Mouse (Mus musculus) CH12.LX (cell line): ENCODE measurements around the gene Gm17018. TPM values are rescaled to one million over a fixed set of nuclear protein-coding genes. Genes with fewer than 3 reads are reported as not detected.
"Not testable (repeated sequence)": the region's sequence is repeated elsewhere in the genome, so short reads cannot be mapped to it uniquely, and the experiment has no call there.

Experiments
- DNase-seq: peaks from one replicate; pipeline ENCODE4 v3.0.0-alpha.2; 2013; ENCODE audit errors: extremely low read depth
- H3K27ac ChIP-seq: 2 replicates; pipeline ENCODE4 v1.5.1; 2012; ENCODE audit warnings: low read depth, mild to moderate bottlenecking, control low read depth, moderate library complexity; ENCODE audit not compliant: insufficient read depth
- H3K27me3 ChIP-seq: replicated peaks from 2 replicates; pipeline ENCODE3; 2012; ENCODE audit warnings: inconsistent platforms
- H3K36me3 ChIP-seq, 2 experiments: replicated peaks in 1 of 2; 2 replicates each; pipeline versions ENCODE3 to v1.6.1; 2012; ENCODE audit warnings: inconsistent platforms in 1 of 2, low read length in 1 of 2, mild to moderate bottlenecking in 1 of 2, mixed read lengths in 1 of 2, moderate library complexity in 1 of 2; ENCODE audit not compliant: control insufficient read depth in 1 of 2, insufficient read depth in 1 of 2
- H3K4me1 ChIP-seq, 2 experiments: 2 replicates each; pipeline ENCODE4 v1.6.1; 2012; ENCODE audit warnings: inconsistent platforms in 1 of 2, moderate library complexity in 1 of 2; ENCODE audit not compliant: insufficient read depth in 2 of 2, control insufficient read depth in 1 of 2
- H3K4me2 ChIP-seq: 2 replicates; pipeline ENCODE4 v1.6.1; 2012; ENCODE audit warnings: low read depth, mild to moderate bottlenecking, control low read depth; ENCODE audit not compliant: poor library complexity, insufficient read depth, severe bottlenecking
- H3K4me3 ChIP-seq, 3 experiments: fragments of 150-350 bp in 1 of 3; sonication (generic) in 1 of 3; replicated peaks in 1 of 3; 2 replicates each; pipeline versions ENCODE3 to v1.5.1; 2011 to 2012; ENCODE audit warnings: low read depth in 2 of 3, low read length in 2 of 3, mild to moderate bottlenecking in 2 of 3, moderate library complexity in 2 of 3, control low read depth in 1 of 3, improper control_type of control experiment in 1 of 3, inconsistent platforms in 1 of 3, mixed read lengths in 1 of 3; ENCODE audit not compliant: poor library complexity in 1 of 3
- H3K79me2 ChIP-seq: replicated peaks from 2 replicates; pipeline ENCODE4 v1.6.1; 2012; ENCODE audit warnings: mild to moderate bottlenecking, moderate library complexity; ENCODE audit not compliant: control insufficient read depth, poor library complexity, insufficient read depth, severe bottlenecking; ENCODE audit errors: extremely low read depth
- H3K9ac ChIP-seq: 2 replicates; pipeline ENCODE4 v1.6.1; 2012; ENCODE audit warnings: low read depth, mild to moderate bottlenecking, control low read depth, moderate library complexity; ENCODE audit not compliant: insufficient read depth
- H3K9me3 ChIP-seq: replicated peaks from 2 replicates; pipeline ENCODE3; 2012; ENCODE audit warnings: low read length, inconsistent platforms, mixed read lengths
- BHLHE40 ChIP-seq: IDR thresholded peaks from 2 replicates; pipeline ENCODE4 v1.6.1; 2011; ENCODE audit warnings: mild to moderate bottlenecking, low read depth, low read length, improper control_type of control experiment
- CHD1 ChIP-seq: IDR thresholded peaks from 2 replicates; pipeline ENCODE4 v1.6.1; 2012; ENCODE audit warnings: low read depth, low read length, improper control_type of control experiment, inconsistent platforms
- CTCF ChIP-seq, 2 experiments: IDR thresholded peaks in 1 of 2; conservative IDR thresholded peaks in 1 of 2; 2 replicates each; pipeline ENCODE4 v1.5.1; 2011 to 2012; ENCODE audit warnings: low read depth in 2 of 2, low read length in 2 of 2, improper control_type of control experiment in 1 of 2, inconsistent platforms in 1 of 2, mild to moderate bottlenecking in 1 of 2, moderate library complexity in 1 of 2
- E2F4 ChIP-seq: IDR thresholded peaks from 2 replicates; pipeline ENCODE4 v1.6.1; 2011; ENCODE audit warnings: low read depth, low read length, improper control_type of control experiment; ENCODE audit not compliant: insufficient replicate concordance
- ELF1 ChIP-seq: IDR thresholded peaks from 2 replicates; pipeline ENCODE4 v1.6.1; 2014; ENCODE audit warnings: low read depth, mild to moderate bottlenecking, inconsistent platforms, low read length, improper control_type of control experiment
- ETS1 ChIP-seq: conservative IDR thresholded peaks from 2 replicates; pipeline ENCODE4 v1.6.1; 2012; ENCODE audit warnings: low read depth, mild to moderate bottlenecking, inconsistent platforms, low read length, improper control_type of control experiment, moderate library complexity
- JUN ChIP-seq: IDR thresholded peaks from 2 replicates; pipeline ENCODE4 v1.6.1; 2011; ENCODE audit warnings: low read depth, mild to moderate bottlenecking, low read length, improper control_type of control experiment, moderate library complexity; ENCODE audit not compliant: insufficient read depth
- JUND ChIP-seq: conservative IDR thresholded peaks from 2 replicates; pipeline ENCODE4 v1.6.1; 2011; ENCODE audit warnings: low read depth, low read length, improper control_type of control experiment
- MAFK ChIP-seq: IDR thresholded peaks from 2 replicates; pipeline ENCODE4 v1.6.1; 2011; ENCODE audit warnings: low read length, improper control_type of control experiment; ENCODE audit not compliant: insufficient replicate concordance
- MEF2A ChIP-seq: IDR thresholded peaks from 2 replicates; pipeline ENCODE4 v1.6.1; 2014; ENCODE audit warnings: low read depth, mild to moderate bottlenecking, inconsistent platforms, low read length, improper control_type of control experiment, borderline replicate concordance
- MYC ChIP-seq: IDR thresholded peaks from 2 replicates; pipeline ENCODE4 v1.6.1; 2011; ENCODE audit warnings: low read depth, mild to moderate bottlenecking, improper control_type of control experiment, low read length
- NELFE ChIP-seq: IDR thresholded peaks from 2 replicates; pipeline ENCODE4 v1.6.1; 2011; ENCODE audit warnings: low read depth, low read length, improper control_type of control experiment
- POLR2A ChIP-seq: IDR thresholded peaks from 2 replicates; pipeline ENCODE4 v1.6.1; 2011; ENCODE audit warnings: low read depth, mild to moderate bottlenecking, improper control_type of control experiment, low read length
- POLR2AphosphoS2 ChIP-seq: IDR thresholded peaks from 2 replicates; pipeline ENCODE4 v1.6.1; 2011; ENCODE audit warnings: low read depth, low read length, improper control_type of control experiment
- RCOR1 ChIP-seq: conservative IDR thresholded peaks from 2 replicates; pipeline ENCODE4 v1.6.1; 2012; ENCODE audit warnings: low read depth, mild to moderate bottlenecking, inconsistent platforms, low read length, improper control_type of control experiment
- SMC3 ChIP-seq: IDR thresholded peaks from 2 replicates; pipeline ENCODE4 v1.6.1; 2011; ENCODE audit warnings: low read depth, low read length, improper control_type of control experiment
- TCF12 ChIP-seq: IDR thresholded peaks from 2 replicates; pipeline ENCODE4 v1.6.1; 2014; ENCODE audit warnings: low read depth, mild to moderate bottlenecking, inconsistent platforms, low read length, improper control_type of control experiment
- USF2 ChIP-seq: conservative IDR thresholded peaks from 2 replicates; pipeline ENCODE4 v1.6.1; 2011; ENCODE audit warnings: low read depth, low read length, improper control_type of control experiment
- ZC3H11A ChIP-seq: IDR thresholded peaks from 2 replicates; pipeline ENCODE4 v1.6.1; 2012; ENCODE audit warnings: low read depth, mild to moderate bottlenecking, inconsistent platforms, low read length, improper control_type of control experiment
- ZMIZ1 ChIP-seq: IDR thresholded peaks from 2 replicates; pipeline ENCODE4 v1.6.1; 2012; ENCODE audit warnings: low read depth, mild to moderate bottlenecking, inconsistent platforms, low read length, improper control_type of control experiment
- ZNF384 ChIP-seq: IDR thresholded peaks from 2 replicates; pipeline ENCODE4 v1.6.1; 2012; ENCODE audit warnings: low read depth, low read length, improper control_type of control experiment, inconsistent platforms
- dilution Hi-C: fragments of 300-500 bp; cut with MboI; formaldehyde crosslinking; loops from 2 replicates; pipeline ENCODE4 v1.14.3; 2020; ENCODE audit warnings: low sequenced_read_pairs; ENCODE audit not compliant: extremely low pct_unique_long_range_greater_than_20kb, extremely low pct_ligation_motif_present
- in situ Hi-C: fragments of 300-500 bp; cut with MboI; formaldehyde crosslinking; loops from 3 replicates; pipeline ENCODE4 v1.14.3; 2019; ENCODE audit warnings: low sequenced_read_pairs, low pct_ligation_motif_present, low pct_unique_long_range_greater_than_20kb, mixed read lengths
- polyA plus RNA-seq: library from polyadenylated mRNA; unstranded; fragments of >175 nt; gene quantifications from 2 replicates; pipeline ENCODE4 v1.2.1, GENCODE M21; 2012; ENCODE audit warnings: low read depth; ENCODE audit not compliant: insufficient read length
- total RNA-seq, 2 experiments: library from RNA; depleted of rRNA; stranded (reverse); fragments of 300-350 nt in 1 of 2; fragments of >200 nt in 1 of 2; gene quantifications; 2 replicates each; pipeline ENCODE4 v1.2.3; 2012 to 2014

The Gm17018 gene
- total and polyA plus RNA-seq, 3 experiments = 18.5 to 40.4 (median 34.4) TPM

- TF ChIP-seq USF2 = no peak
- TF ChIP-seq ETS1 = no peak
- TF ChIP-seq JUN = no peak
- 0 out of 2 replicates have a peak, but pooled peaks have one; percentile 18 for TF ChIP-seq TCF12
- no peak for TF ChIP-seq POLR2AphosphoS2
- peak; percentile 33; the same call in 1 of the 2 replicates for TF ChIP-seq ZC3H11A
- no peak for TF ChIP-seq ZMIZ1
- no peak for TF ChIP-seq MAFK
Observed at GRCm38 (mm10) chr19:45544925-45545321, 15.5 kb upstream of the Gm17018 start (continued).

DNA sequence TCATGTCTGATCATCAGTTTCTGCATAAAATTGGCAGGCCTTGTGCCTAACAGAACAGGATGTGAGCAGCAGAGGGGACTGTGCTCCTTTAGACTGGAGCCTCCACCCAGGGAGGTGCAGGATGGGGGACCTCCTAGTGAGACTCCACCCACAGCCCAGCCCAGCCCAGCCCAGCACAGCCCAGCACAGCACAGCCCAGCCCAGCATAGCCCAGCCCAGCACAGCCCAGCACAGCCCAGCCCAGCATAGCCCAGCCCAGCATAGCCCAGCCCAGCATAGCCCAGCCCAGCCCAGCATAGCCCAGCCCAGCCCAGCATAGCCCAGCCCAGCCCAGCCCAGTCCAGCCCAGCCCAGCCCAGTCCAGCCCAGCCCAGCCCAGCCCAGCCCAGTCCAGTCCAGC lies 12.2 kb upstream of the Gm17018 start:
- Histone ChIP-seq H3K36me3 (peaks cover 10 to 16% of the 10 kb centered on the region in 2 experiments), H3K27me3 (peaks cover 17% of the 10 kb centered on the region), H3K4me1 (peaks cover 0 to 38% of the 10 kb centered on the region in 2 experiments; a peak in 2 of 4 replicates)
- dilution Hi-C loops, DNase-seq, H3K9ac ChIP-seq, H3K4me3 ChIP-seq, H3K9me3 ChIP-seq, H3K27ac ChIP-seq, H3K4me2 ChIP-seq, H3K79me2 ChIP-seq: not testable (repeated sequence)
- in situ Hi-C loops = loop anchor here (5.0 kb wide), 2 partner anchors 241 to 326 kb away; no protein-coding TSS in a partner anchor

DNA sequence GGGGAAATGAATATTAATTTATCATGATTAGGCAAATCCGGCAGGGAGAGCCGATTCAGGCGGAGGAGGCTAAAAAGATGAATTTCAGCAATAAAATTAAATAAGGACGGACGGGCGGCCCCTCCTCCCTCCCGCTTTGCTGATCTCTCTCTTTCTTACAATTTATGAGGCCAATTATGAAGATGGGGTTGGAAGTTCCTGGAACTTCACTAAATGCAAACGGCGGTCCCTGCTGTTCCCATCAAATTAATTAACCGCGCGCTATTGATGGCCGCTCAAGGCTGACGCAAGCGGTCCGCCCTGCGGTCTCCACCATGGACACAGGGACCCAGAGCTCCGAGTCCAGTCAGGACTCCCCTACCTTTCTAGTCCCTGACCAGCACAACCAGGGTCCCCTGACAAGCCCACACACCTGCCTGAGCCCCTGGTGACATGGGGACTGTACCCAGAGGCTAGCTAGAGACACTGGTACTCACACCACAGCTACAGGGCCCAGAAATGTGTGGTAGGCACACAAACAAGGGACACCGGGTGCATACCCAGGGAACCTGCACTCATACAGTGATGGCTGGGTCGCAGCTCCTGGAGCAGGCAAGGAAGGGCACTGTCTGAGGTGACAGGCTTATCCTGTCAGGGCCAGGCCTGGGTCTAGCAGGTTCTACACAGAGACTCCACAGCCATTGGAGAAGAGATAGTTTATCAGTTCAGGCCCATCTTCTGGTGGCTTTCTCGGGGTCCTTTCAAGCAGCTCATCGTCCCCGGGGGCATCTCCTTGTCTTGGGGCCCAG lies 11.1 kb upstream of the Gm17018 start:
- H3K79me2 ChIP-seq = no peaks in the 10 kb centered on the region
- no peak for DNase-seq
- no peak overlapping the region for H3K4me3 ChIP-seq
- H3K4me2 ChIP-seq = no peak overlapping the region
- H3K27me3 ChIP-seq = peaks cover 11% of the 10 kb centered on the region
- peaks cover 21 to 27% of the 10 kb centered on the region in 2 experiments for H3K36me3 ChIP-seq
- TF ChIP-seq MEF2A = no peak
- no peak for TF ChIP-seq JUND
- TF ChIP-seq RCOR1 = no peak
- TF ChIP-seq ELF1 = no peak
- TF ChIP-seq ETS1 = no peak
- TF ChIP-seq CTCF (conservative IDR thresholded peaks at IDR 0.05 in 1 of 2, IDR thresholded peaks at IDR 0.05 in 1 of 2; ENCODE audit: low read depth in 2 of 2, low read length in 2 of 2) = no peak
- TF ChIP-seq MAFK = no peak
- TF ChIP-seq BHLHE40 = no peak
- no peak for TF ChIP-seq CHD1
- no peak for TF ChIP-seq POLR2A
- no peak for TF ChIP-seq SMC3
- no peak for TF ChIP-seq MYC
- TF ChIP-seq ZNF384 = no peak
- TF ChIP-seq E2F4 = no peak
- no peak for TF ChIP-seq NELFE
- peaks cover 0 to 35% of the 10 kb centered on the region in 2 experiments; a peak in 2 of 4 replicates for H3K4me1 ChIP-seq
- no peaks in the 10 kb centered on the region for H3K9me3 ChIP-seq
- dilution Hi-C loops = no loop called here
- no peak overlapping the region for H3K27ac ChIP-seq
- H3K9ac ChIP-seq = no peak overlapping the region
- in situ Hi-C loops = loop anchor here (5.0 kb wide), 2 partner anchors 242 to 327 kb away; no protein-coding TSS in a partner anchor
